Mouse (Mus musculus) embryonic facial prominence, embryonic 13.5 days (tissue): ENCODE data around the gene Grik4. TPM values are rescaled to one million over a fixed set of nuclear protein-coding genes. Genes with fewer than 3 reads are reported as not detected.
"Not testable (repeated sequence)": the region's sequence is repeated elsewhere in the genome, so short reads cannot be mapped to it uniquely, and the experiment has no call there.

Source experiments
- ATAC-seq: fragments of 200-750 bp; cut with Nextera tagmentation; 2 replicates; pipeline ENCODE4 v1.8.0; 2017; ENCODE audit warnings: low read depth; ENCODE audit not compliant: insufficient number of reproducible peaks, insufficient read depth, low FRiP score, low TSS enrichment
- H3K27ac ChIP-seq: fragments of 300-500 bp; sonication (generic); 2 replicates; pipeline ENCODE4 v1.5.1; 2015; ENCODE audit warnings: moderate library complexity, mild to moderate bottlenecking, inconsistent platforms
- H3K27me3 ChIP-seq: fragments of 300-500 bp; sonication (generic); 2 replicates; pipeline ENCODE4 v1.6.1; 2015; ENCODE audit warnings: mild to moderate bottlenecking, inconsistent platforms
- H3K36me3 ChIP-seq: fragments of 300-500 bp; sonication (generic); 2 replicates; pipeline ENCODE4 v1.6.1; 2015; ENCODE audit warnings: mild to moderate bottlenecking, inconsistent platforms
- H3K4me1 ChIP-seq: fragments of 300-500 bp; sonication (generic); 2 replicates; pipeline ENCODE4 v1.6.1; 2015; ENCODE audit warnings: inconsistent platforms
- H3K4me2 ChIP-seq: fragments of 300-500 bp; sonication (generic); 2 replicates; pipeline ENCODE4 v1.6.1; 2015; ENCODE audit warnings: moderate library complexity, mild to moderate bottlenecking, inconsistent platforms
- H3K4me3 ChIP-seq: fragments of 300-500 bp; sonication (generic); 2 replicates; pipeline ENCODE4 v1.5.1; 2015; ENCODE audit warnings: mild to moderate bottlenecking, inconsistent platforms
- H3K9ac ChIP-seq: fragments of 300-500 bp; sonication (generic); 2 replicates; pipeline ENCODE4 v1.6.1; 2015; ENCODE audit warnings: mild to moderate bottlenecking, inconsistent platforms
- H3K9me3 ChIP-seq: fragments of 300-500 bp; sonication (generic); 2 replicates; pipeline ENCODE4 v1.6.1; 2016; ENCODE audit warnings: inconsistent platforms
- WGBS: fragments of 180-500 bp; shearing (Covaris S2); methylation state at CpG from one replicate; pipeline ENCODE4 v1.1.7; 2015; ENCODE audit warnings: mixed read lengths; 5-methylcytosine and 5-hydroxymethylcytosine counted together
- polyA plus RNA-seq: library from polyadenylated mRNA; unstranded; fragments of >200 nt; fragmentation: Nextera tagmentation; extraction: Ambion mirVana; gene quantifications from 2 replicates; pipeline ENCODE4 v1.2.1, GENCODE M21; 2015

Gene Grik4
- polyA plus RNA-seq: 1.9 and 2.5 TPM in 2 replicates

GRCm38 (mm10) chr9:42943781-42944535 lies at the start of gene Grik4:
TSS of gene Grik4 (minus strand) at chr9:42944493.
- Histone ChIP-seq H3K36me3 (no peaks in the 10 kb centered on the region), H3K4me1 (peaks cover 27% of the 10 kb centered on the region), H3K4me2 (peak within 1 kb of the TSS; percentile 98), H3K4me3 (peak within 1 kb of the TSS; percentile 71), H3K9ac (peak within 1 kb of the TSS; percentile 82), H3K27me3 (peaks cover 60% of the 10 kb centered on the region), H3K9me3 (no peaks in the 10 kb centered on the region), H3K27ac (no peak within 1 kb of the TSS)
- 1% methylated on average over 57 of the region's 68 CpGs for WGBS
- ATAC-seq: peak; percentile 61

- no peaks in the 10 kb centered on the region for H3K4me1 ChIP-seq
- H3K36me3 ChIP-seq: peaks cover 76% of the 10 kb centered on the region
- H3K4me2 ChIP-seq: no peak overlapping the region
- no peak overlapping the region for H3K27ac ChIP-seq
- no peaks in the 10 kb centered on the region for H3K27me3 ChIP-seq
- H3K9ac ChIP-seq: no peak overlapping the region
- WGBS: 75% methylated on average over 4 of the region's 4 CpGs
- no peak for ATAC-seq
- no peak overlapping the region for H3K4me3 ChIP-seq
- no peaks in the 10 kb centered on the region for H3K9me3 ChIP-seq
These were observed 49.4 kb upstream of the Grik4 start for GRCm38 (mm10) chr9:42993659-42994058.

GRCm38 (mm10) chr9:42987988-42988387 lies 43.7 kb upstream of the Grik4 start:
- Histone ChIP-seq H3K36me3 (peaks cover 77% of the 10 kb centered on the region), H3K4me3 (no peak overlapping the region), H3K27me3 (no peaks in the 10 kb centered on the region), H3K4me2 (no peak overlapping the region), H3K27ac (no peak overlapping the region), H3K4me1 (no peaks in the 10 kb centered on the region), H3K9ac (no peak overlapping the region), H3K9me3 (no peaks in the 10 kb centered on the region)
- WGBS: 89% methylated on average over 4 of the region's 4 CpGs
- ATAC-seq: no peak

GRCm38 (mm10) chr9:42968894-42969521 lies 24.7 kb upstream of the Grik4 start:
- Histone ChIP-seq H3K9me3 (no peaks in the 10 kb centered on the region), H3K4me1 (0 out of 2 replicates have a peak, but pooled peaks cover 3% of the 10 kb centered on the region), H3K27me3 (no peaks in the 10 kb centered on the region), H3K9ac (no peak overlapping the region), H3K27ac (0 out of 2 replicates have a peak overlapping the region, but pooled peaks have one; percentile 33), H3K36me3 (peaks cover 72% of the 10 kb centered on the region), H3K4me3 (no peak overlapping the region), H3K4me2 (no peak overlapping the region)
- no peak for ATAC-seq
- WGBS: 63% methylated on average over 11 of the region's 11 CpGs

GRCm38 (mm10) chr9:42967731-42968130 lies 23.4 kb upstream of the Grik4 start:
- Histone ChIP-seq H3K36me3 (peaks cover 60% of the 10 kb centered on the region), H3K4me3 (no peak overlapping the region), H3K4me1 (peaks cover 4% of the 10 kb centered on the region; the same call in 1 of the 2 replicates), H3K9me3 (no peaks in the 10 kb centered on the region), H3K4me2 (no peak overlapping the region), H3K9ac (no peak overlapping the region), H3K27ac (no peak overlapping the region), H3K27me3 (no peaks in the 10 kb centered on the region)
- ATAC-seq: no peak
- 89% methylated on average over 9 of the region's 9 CpGs for WGBS

- not testable (repeated sequence) for H3K4me3 ChIP-seq, H3K9me3 ChIP-seq, H3K9ac ChIP-seq, H3K27ac ChIP-seq, H3K4me2 ChIP-seq, H3K27me3 ChIP-seq, ATAC-seq
- WGBS: 82% methylated on average over 3 of the region's 3 CpGs
- Histone ChIP-seq H3K4me1 (peaks cover 11% of the 10 kb centered on the region), H3K36me3 (peaks cover 31% of the 10 kb centered on the region)
These were observed 20.5 kb upstream of the Grik4 start for GRCm38 (mm10) chr9:42964809-42965208.

- Histone ChIP-seq H3K27me3 (no peaks in the 10 kb centered on the region), H3K4me3 (no peak overlapping the region), H3K27ac (no peak overlapping the region), H3K4me2 (no peak overlapping the region), H3K9me3 (no peaks in the 10 kb centered on the region), H3K36me3 (peaks cover 28% of the 10 kb centered on the region), H3K4me1 (peaks cover 11% of the 10 kb centered on the region), H3K9ac (no peak overlapping the region)
- ATAC-seq: no peak
- 81% methylated on average over 12 of the region's 12 CpGs for WGBS
These were observed 20.1 kb upstream of the Grik4 start for GRCm38 (mm10) chr9:42964366-42964765.

GRCm38 (mm10) chr9:42962506-42962905 lies 18.2 kb upstream of the Grik4 start:
- ATAC-seq: no peak
- Histone ChIP-seq H3K9ac (no peak overlapping the region), H3K4me3 (no peak overlapping the region), H3K27ac (no peak overlapping the region), H3K4me2 (no peak overlapping the region), H3K36me3 (peaks cover 12% of the 10 kb centered on the region), H3K27me3 (no peaks in the 10 kb centered on the region), H3K4me1 (peaks cover 9% of the 10 kb centered on the region), H3K9me3 (no peaks in the 10 kb centered on the region)
- 79% methylated on average over 6 of the region's 6 CpGs for WGBS

GRCm38 (mm10) chr9:42958401-42958800 lies 14.1 kb upstream of the Grik4 start:
- H3K4me1 ChIP-seq: peaks cover 12% of the 10 kb centered on the region
- H3K9me3 ChIP-seq: no peaks in the 10 kb centered on the region
- no peaks in the 10 kb centered on the region for H3K27me3 ChIP-seq
- no peak for ATAC-seq
- H3K4me3 ChIP-seq: no peak overlapping the region
- no peak overlapping the region for H3K27ac ChIP-seq
- no peak overlapping the region for H3K9ac ChIP-seq
- 58% methylated on average over 7 of the region's 7 CpGs for WGBS
- H3K36me3 ChIP-seq: no peaks in the 10 kb centered on the region
- no peak overlapping the region for H3K4me2 ChIP-seq

- Histone ChIP-seq H3K4me2 (no peak overlapping the region), H3K9me3 (no peaks in the 10 kb centered on the region), H3K36me3 (no peaks in the 10 kb centered on the region), H3K9ac (no peak overlapping the region), H3K4me1 (peaks cover 5% of the 10 kb centered on the region), H3K27ac (no peak overlapping the region), H3K4me3 (no peak overlapping the region), H3K27me3 (peaks cover 24% of the 10 kb centered on the region)
- WGBS: 63% methylated on average over 1 of the region's 1 CpGs
- no peak for ATAC-seq
These were observed 4.1 kb upstream of the Grik4 start for GRCm38 (mm10) chr9:42948381-42948780.

- H3K27ac ChIP-seq: no peak overlapping the region
- H3K9me3 ChIP-seq: no peaks in the 10 kb centered on the region
- 0 out of 2 replicates have a peak overlapping the region, but pooled peaks have one; percentile 36 for H3K9ac ChIP-seq
- no peaks in the 10 kb centered on the region for H3K36me3 ChIP-seq
- no peak overlapping the region for H3K4me3 ChIP-seq
- 69% methylated on average over 7 of the region's 7 CpGs for WGBS
- H3K4me2 ChIP-seq: peak overlapping the region; percentile 98
- peaks cover 27% of the 10 kb centered on the region for H3K4me1 ChIP-seq
- H3K27me3 ChIP-seq: peaks cover 54% of the 10 kb centered on the region
- ATAC-seq: no peak
These were observed 881 bp upstream of the Grik4 start for GRCm38 (mm10) chr9:42945174-42945573.

GRCm38 (mm10) chr9:42944536-42945006 lies 278 bp upstream of the Grik4 start:
- Histone ChIP-seq H3K9ac (peak overlapping the region; percentile 82), H3K27ac (no peak overlapping the region), H3K36me3 (no peaks in the 10 kb centered on the region), H3K4me2 (peak overlapping the region; percentile 98), H3K27me3 (peaks cover 55% of the 10 kb centered on the region), H3K9me3 (no peaks in the 10 kb centered on the region), H3K4me3 (peak overlapping the region; percentile 71), H3K4me1 (peaks cover 27% of the 10 kb centered on the region)
- peak; percentile 83 for ATAC-seq
- WGBS: under 1% methylated on average over 52 of the region's 52 CpGs
